ENCODE assay signal across 10 mouse cellular contexts in the genomic region with DNA sequence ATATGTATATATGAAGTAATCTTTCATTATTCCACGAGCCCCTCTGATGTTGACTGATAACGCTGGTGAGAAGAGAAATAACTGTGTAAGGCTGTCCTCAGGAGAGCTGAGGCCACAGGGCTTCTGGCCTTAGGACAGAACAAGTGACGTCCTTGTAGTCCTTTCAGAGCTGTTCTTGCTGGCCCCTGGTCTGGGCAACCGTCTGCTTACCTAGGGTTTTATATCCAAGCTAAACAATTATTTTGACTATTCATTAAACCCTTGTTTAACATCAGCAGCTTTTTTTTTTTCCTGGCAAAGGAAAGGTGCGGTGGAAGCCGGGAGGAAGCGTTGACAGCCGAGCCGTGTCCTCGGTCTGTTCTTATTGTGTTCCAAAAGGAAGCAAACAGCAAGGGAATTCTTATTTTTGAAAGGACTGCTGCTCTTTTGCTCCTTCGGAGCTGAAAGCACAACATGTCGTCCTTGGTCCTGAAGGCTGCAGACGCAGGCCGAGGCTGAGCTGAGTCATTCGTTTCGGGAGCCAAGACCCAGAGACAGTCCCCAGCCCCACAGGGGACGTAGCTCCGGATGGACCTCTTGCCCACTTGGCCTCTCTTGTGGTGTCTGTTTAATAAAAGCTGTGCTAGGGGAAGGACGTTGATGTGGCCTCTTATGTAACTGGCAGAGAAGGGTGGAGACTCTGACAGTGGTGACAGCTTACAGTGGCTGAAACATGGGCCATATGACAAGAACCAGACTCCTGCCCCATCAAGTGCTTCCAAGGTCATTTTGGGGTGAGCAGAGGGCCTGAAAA.
DNase-seq lines count a peak whose midpoint lies in the region; TF ChIP-seq lines count a peak whose summit lies in the region.
"Had no signal": no experiment of that assay in that cellular context is flagged by ENCODE, and none has a peak within 500 bp of the region (broad histone marks: within the 10 kb centered on the region; RNA-seq: fewer than 3 reads in every experiment).

No protein-coding gene starts in this region.

- no peaks in the 10 kb centered on the region for H3K27me3 ChIP-seq in small intestine, adult 2 months (ENCODE audit: control insufficient read depth, insufficient read depth, low read length)
- H3K27me3 ChIP-seq: embryonic facial prominence, embryonic 15.5 days; megakaryocyte, embryonic 14.5 days had no signal

- no peak for TF ChIP-seq POLR2A in small intestine, adult 2 months (IDR thresholded peaks at IDR 0.05; ENCODE audit: low read depth, low read length)

- H3K4me3 ChIP-seq in small intestine, adult 2 months (ENCODE audit: low read depth, low read length) = no peak overlapping the region
- H3K4me3 ChIP-seq: embryonic facial prominence, embryonic 15.5 days; megakaryocyte, embryonic 14.5 days had no signal

- TF ChIP-seq CTCF in small intestine, adult 2 months (IDR thresholded peaks at IDR 0.05; ENCODE audit: extremely low read depth, insufficient read length, insufficient replicate concordance, low read depth, low read length) = no peak

- peaks cover 4% of the 10 kb centered on the region for H3K4me1 ChIP-seq in small intestine, adult 2 months (ENCODE audit: control insufficient read depth, insufficient read depth, insufficient read length, low read length)

- 66% methylated on average over 19 of the region's 19 CpGs for WGBS in small intestine, adult 2 months

- DNase-seq in ovary, postnatal 36 days (ENCODE audit: low spot score) = peak; percentile 73
- DNase-seq in ovary, postnatal 10 days (ENCODE audit: low spot score) = no peak
- peak; percentile 62 for DNase-seq in gastrocnemius, postnatal 14 days
- DNase-seq in kidney, adult 8-10 months = peak; percentile 68 to 84
- no peak for DNase-seq in left cerebral cortex, adult 18-20 months (ENCODE audit: low spot score in 2 of 2)
- DNase-seq in right cerebral cortex, adult 18-20 months = no peak
- DNase-seq in left cerebral cortex, postnatal 4 days = no peak

- intact Hi-C loops in gastrocnemius, postnatal 14 days (cut with DNase I; ENCODE audit: low total_unique reads) = no loop called here
- intact Hi-C loops in left cerebral cortex, postnatal 4 days (cut with DNase I) = no loop called here

- no peaks in the 10 kb centered on the region for H3K36me3 ChIP-seq in small intestine, adult 2 months (ENCODE audit: control insufficient read depth, insufficient read depth, low read length)
- H3K36me3 ChIP-seq: embryonic facial prominence, embryonic 15.5 days had no signal

- peak overlapping the region; percentile 48 for H3K27ac ChIP-seq in small intestine, adult 2 months (ENCODE audit: insufficient read depth, low read depth, low read length)
- H3K27ac ChIP-seq: embryonic facial prominence, embryonic 15.5 days had no signal

Comparison
In these comparisons a context has a peak if more than half of its experiments do, and no peak if none do; other contexts are left out.
1. DNase-seq: peak in ovary, postnatal 36 days (single experiment), gastrocnemius, postnatal 14 days (single experiment) and kidney, adult 8-10 months (2 of 2); none in ovary, postnatal 10 days (single experiment), left cerebral cortex, adult 18-20 months (0 of 2), right cerebral cortex, adult 18-20 months (single experiment) and left cerebral cortex, postnatal 4 days (single experiment).